Mouse (Mus musculus): Measurements from ENCODE around the gene Rpl32. TPM values are rescaled to one million over a fixed set of nuclear protein-coding genes. Genes with fewer than 3 reads are reported as not detected.

Gene Rpl32
- polyA plus RNA-seq, 1 experiment from 2014 or later = 1,065 TPM

DNA sequence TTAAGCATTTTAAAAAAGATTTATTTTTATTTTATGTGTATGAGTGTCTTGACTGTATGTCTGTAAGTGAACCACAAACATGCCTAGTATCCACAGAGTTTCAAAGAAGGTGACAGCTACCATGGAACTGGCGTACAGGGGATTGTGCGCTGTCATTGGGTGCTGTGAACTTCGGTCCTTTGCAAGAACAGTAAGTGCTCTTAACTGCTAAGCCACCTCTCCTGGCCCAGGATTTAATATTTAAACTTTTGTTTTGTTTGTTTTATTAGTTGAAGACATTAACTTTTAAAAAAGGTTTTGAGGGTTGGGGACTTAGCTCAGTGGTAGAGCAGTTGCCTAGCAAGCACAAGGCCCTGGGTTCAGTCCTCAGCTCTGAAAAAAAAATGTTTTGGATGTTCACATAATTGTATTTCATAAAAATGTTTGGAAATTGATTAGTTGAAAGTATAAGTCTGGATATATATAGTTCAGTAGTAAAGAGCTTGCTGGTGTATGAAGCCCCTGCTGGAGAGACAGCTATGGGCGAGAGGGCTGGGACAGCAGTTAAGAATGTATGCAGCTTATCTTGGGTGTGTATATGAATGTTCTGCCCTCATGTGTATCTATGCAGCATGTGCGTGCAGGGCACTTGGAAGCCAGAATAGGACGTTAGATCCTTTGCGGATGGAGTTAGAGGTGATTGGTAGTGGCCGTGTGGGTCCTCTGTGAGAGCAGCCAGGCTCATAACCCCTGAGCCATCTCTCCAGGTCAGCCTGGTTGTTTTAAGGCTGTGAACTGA, 12.9 kb upstream of the Rpl32 start:
- Histone ChIP-seq H3K4me1 (ENCODE audit: control insufficient read depth, insufficient read depth, low read length) (no peaks in the 10 kb centered on the region), H3K4me2 (ENCODE audit: low read depth, low read length) (no peak overlapping the region), H3K36me3 (ENCODE audit: control insufficient read depth, insufficient read depth, low read length) (no peaks in the 10 kb centered on the region), H3K4me3 (ENCODE audit: low read depth, low read length) (no peak overlapping the region), H3K27me3 (ENCODE audit: control insufficient read depth, insufficient read depth, low read length) (no peaks in the 10 kb centered on the region), H3K9me3 (ENCODE audit: control insufficient read depth, low read length) (no peaks in the 10 kb centered on the region), H3K9ac (replicated peaks; ENCODE audit: low read depth, low read length) (no peak overlapping the region), H3K27ac (ENCODE audit: low read depth, low read length) (no peak overlapping the region)
- 87% methylated on average over 8 of the region's 8 CpGs for WGBS
- ATAC-seq (ENCODE audit: low read depth) = no peak

DNA sequence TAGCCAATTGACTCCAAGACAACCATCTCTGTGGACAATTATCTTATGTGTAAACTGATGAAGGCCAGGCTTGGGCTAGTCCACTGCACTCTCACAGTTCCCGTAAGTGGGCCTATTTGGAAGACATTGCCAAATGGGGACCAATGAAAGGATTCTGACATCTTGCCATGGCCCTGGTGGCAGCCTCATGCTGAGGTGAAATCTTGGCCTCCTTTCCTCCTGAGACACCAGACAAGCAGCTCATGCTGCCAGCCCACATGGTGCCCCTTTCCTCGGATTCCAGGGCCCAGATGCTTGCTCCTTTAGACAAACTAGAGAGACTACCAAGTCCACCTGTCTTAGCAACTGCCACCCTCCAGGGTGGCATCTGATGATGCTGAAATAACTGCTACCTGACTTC, 9.6 kb upstream of the Rpl32 start:
- H3K36me3 ChIP-seq (ENCODE audit: control insufficient read depth, insufficient read depth, low read length) = no peaks in the 10 kb centered on the region
- H3K4me1 ChIP-seq (ENCODE audit: control insufficient read depth, insufficient read depth, low read length) = no peaks in the 10 kb centered on the region
- ATAC-seq (ENCODE audit: low read depth) = no peak
- no peak overlapping the region for H3K9ac ChIP-seq (replicated peaks; ENCODE audit: low read depth, low read length)
- no peak overlapping the region for H3K4me3 ChIP-seq (ENCODE audit: low read depth, low read length)
- H3K27me3 ChIP-seq (ENCODE audit: control insufficient read depth, insufficient read depth, low read length) = no peaks in the 10 kb centered on the region
- 78% methylated on average over 2 of the region's 2 CpGs for WGBS
- no peak overlapping the region for H3K4me2 ChIP-seq (ENCODE audit: low read depth, low read length)
- no peak overlapping the region for H3K27ac ChIP-seq (ENCODE audit: low read depth, low read length)
- no peaks in the 10 kb centered on the region for H3K9me3 ChIP-seq (ENCODE audit: control insufficient read depth, low read length)

DNA sequence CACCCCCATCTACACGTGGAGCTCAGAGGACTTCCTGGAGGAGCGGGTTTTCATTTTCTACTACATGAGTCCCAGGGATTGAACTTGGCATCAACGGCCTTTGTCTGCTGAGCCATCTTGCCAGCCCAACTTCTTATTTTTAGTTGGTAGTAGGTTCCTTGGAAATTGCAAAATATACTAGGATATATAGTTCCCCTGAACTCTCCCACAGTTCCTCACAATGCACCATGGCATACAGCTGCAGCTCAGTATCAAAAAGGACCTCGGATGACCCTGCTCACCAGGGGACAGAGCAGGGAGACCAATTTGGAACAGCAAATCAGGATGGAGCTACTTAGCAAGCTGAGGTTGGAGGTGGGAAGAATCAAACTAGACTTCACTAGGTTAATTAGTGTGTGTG, 6.5 kb upstream of the Rpl32 start:
- Histone ChIP-seq H3K27ac (ENCODE audit: low read depth, low read length) (no peak overlapping the region), H3K27me3 (ENCODE audit: control insufficient read depth, insufficient read depth, low read length) (no peaks in the 10 kb centered on the region), H3K4me3 (ENCODE audit: low read depth, low read length) (no peak overlapping the region), H3K9me3 (ENCODE audit: control insufficient read depth, low read length) (no peaks in the 10 kb centered on the region), H3K4me2 (ENCODE audit: low read depth, low read length) (no peak overlapping the region), H3K4me1 (ENCODE audit: control insufficient read depth, insufficient read depth, low read length) (no peaks in the 10 kb centered on the region), H3K9ac (replicated peaks; ENCODE audit: low read depth, low read length) (no peak overlapping the region), H3K36me3 (ENCODE audit: control insufficient read depth, insufficient read depth, low read length) (no peaks in the 10 kb centered on the region)
- WGBS = 76% methylated on average over 4 of the region's 4 CpGs
- no peak for ATAC-seq (ENCODE audit: low read depth)

DNA sequence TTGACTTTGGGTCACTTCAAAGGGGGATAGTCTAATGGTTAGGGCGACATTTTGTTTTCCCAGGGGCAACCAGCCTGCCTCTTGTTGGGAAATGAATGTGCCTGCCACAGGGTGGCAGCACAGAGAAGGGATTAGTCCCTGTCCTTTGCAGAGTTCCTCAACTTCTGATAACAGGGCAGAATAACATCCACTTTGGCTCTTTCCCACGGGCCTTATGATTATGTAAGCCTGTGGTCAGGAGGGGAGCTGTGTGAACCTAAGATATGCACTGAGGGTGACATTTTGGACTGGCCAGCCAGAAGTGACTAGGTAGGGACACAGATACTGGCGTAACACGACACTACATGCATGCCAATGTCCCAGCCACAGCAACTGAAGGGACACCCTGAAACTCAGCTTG, 5.6 kb upstream of the Rpl32 start:
- 39% methylated on average over 4 of the region's 4 CpGs for WGBS
- Histone ChIP-seq H3K4me1 (ENCODE audit: control insufficient read depth, insufficient read depth, low read length) (no peaks in the 10 kb centered on the region), H3K27me3 (ENCODE audit: control insufficient read depth, insufficient read depth, low read length) (no peaks in the 10 kb centered on the region), H3K9ac (replicated peaks; ENCODE audit: low read depth, low read length) (no peak overlapping the region), H3K9me3 (ENCODE audit: control insufficient read depth, low read length) (no peaks in the 10 kb centered on the region), H3K36me3 (ENCODE audit: control insufficient read depth, insufficient read depth, low read length) (no peaks in the 10 kb centered on the region), H3K4me3 (ENCODE audit: low read depth, low read length) (no peak overlapping the region), H3K27ac (ENCODE audit: low read depth, low read length) (no peak overlapping the region), H3K4me2 (ENCODE audit: low read depth, low read length) (no peak overlapping the region)
- no peak for ATAC-seq (ENCODE audit: low read depth)

DNA sequence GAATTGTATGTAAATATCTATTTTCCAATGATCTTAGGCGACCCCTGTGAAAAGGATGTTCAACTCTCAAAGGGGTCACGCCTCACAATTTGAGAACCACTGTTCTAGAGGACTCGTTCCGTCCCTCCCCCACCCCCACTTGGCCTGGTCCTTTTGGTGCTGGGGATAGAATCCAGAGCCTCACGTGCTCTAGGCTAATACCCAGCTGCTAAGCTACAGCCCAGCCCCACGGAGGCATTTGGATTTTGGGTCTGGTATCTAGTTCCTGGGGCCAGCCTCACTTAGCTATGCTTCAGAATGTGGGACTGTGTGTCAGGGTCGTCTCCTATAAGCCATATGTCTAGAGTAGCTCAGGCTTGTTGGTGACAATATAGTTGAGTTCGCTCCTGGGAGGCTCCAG, 3.1 kb upstream of the Rpl32 start:
- no peak overlapping the region for H3K9ac ChIP-seq (replicated peaks; ENCODE audit: low read depth, low read length)
- no peak overlapping the region for H3K27ac ChIP-seq (ENCODE audit: low read depth, low read length)
- peaks cover 9% of the 10 kb centered on the region for H3K4me1 ChIP-seq (ENCODE audit: control insufficient read depth, insufficient read depth, low read length)
- H3K4me2 ChIP-seq (ENCODE audit: low read depth, low read length) = no peak overlapping the region
- H3K27me3 ChIP-seq (ENCODE audit: control insufficient read depth, insufficient read depth, low read length) = no peaks in the 10 kb centered on the region
- no peak overlapping the region for H3K4me3 ChIP-seq (ENCODE audit: low read depth, low read length)
- no peaks in the 10 kb centered on the region for H3K9me3 ChIP-seq (ENCODE audit: control insufficient read depth, low read length)
- 78% methylated on average over 8 of the region's 8 CpGs for WGBS
- ATAC-seq (ENCODE audit: low read depth) = no peak
- H3K36me3 ChIP-seq (ENCODE audit: control insufficient read depth, insufficient read depth, low read length) = peaks cover 6% of the 10 kb centered on the region

DNA sequence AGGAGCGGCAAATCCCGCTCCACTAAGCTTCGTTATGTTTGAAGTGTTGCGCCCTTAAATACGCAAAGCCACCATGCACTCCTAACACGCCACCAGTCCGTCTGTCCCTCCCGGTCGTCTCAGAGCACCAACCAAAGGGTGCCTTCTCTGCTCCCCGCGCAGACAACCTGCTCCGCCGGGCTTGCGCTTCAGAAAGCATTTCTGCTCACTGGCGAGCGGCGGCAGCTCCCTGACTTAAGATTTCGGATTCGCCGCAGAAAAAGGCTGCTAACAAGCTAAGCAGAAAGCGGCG, 405 bp downstream of the Rpl32 start:
- peak; percentile 19; the same call in 1 of the 2 replicates for ATAC-seq (ENCODE audit: low read depth)
- peak overlapping the region; percentile 97 for H3K4me3 ChIP-seq (ENCODE audit: low read depth, low read length)
- H3K27ac ChIP-seq (ENCODE audit: low read depth, low read length) = peak overlapping the region; percentile 89
- H3K4me1 ChIP-seq (ENCODE audit: control insufficient read depth, insufficient read depth, low read length) = peaks cover 16% of the 10 kb centered on the region
- no peaks in the 10 kb centered on the region for H3K27me3 ChIP-seq (ENCODE audit: control insufficient read depth, insufficient read depth, low read length)
- peak overlapping the region; percentile 78 for H3K4me2 ChIP-seq (ENCODE audit: low read depth, low read length)
- under 1% methylated on average over 22 of the region's 22 CpGs for WGBS
- no peaks in the 10 kb centered on the region for H3K9me3 ChIP-seq (ENCODE audit: control insufficient read depth, low read length)
- H3K36me3 ChIP-seq (ENCODE audit: control insufficient read depth, insufficient read depth, low read length) = peaks cover 40% of the 10 kb centered on the region
- H3K9ac ChIP-seq (replicated peaks; ENCODE audit: low read depth, low read length) = peak overlapping the region; percentile 92

DNA sequence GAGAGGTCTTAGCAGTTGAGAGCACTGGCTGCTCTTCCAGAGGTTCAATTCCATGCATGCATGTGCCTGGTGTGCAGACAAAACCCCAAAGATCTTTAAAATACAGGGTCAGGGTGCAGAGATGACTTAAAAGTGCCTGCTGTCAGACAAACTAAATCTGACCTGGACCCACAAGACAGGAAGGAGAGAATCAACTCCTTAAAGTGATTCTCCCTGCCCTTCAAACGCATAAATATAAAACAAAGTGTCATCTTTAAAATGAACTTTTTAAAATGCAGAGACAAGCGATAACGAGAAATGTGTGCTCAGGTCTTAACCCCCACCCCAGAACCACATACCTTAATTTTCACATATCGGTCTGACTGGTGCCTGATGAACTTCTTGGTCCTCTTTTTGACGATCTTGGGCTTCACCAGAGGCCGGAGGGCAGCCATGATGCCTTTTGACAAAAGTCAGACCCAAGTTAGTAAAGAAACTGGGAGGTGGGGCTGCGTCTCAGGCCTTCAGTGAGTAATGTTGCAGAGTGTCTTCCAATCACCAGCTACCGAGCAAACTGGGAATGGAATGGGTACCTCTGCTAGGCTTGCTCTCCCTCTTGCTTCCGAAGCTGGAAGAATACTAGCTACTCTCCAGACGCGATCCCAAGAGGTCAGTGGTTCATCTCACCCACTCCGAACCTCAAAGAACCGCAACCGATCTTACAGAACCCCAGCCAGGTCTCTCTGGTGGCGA, 917 bp downstream of the Rpl32 start:
- no peaks in the 10 kb centered on the region for H3K9me3 ChIP-seq (ENCODE audit: control insufficient read depth, low read length)
- peak overlapping the region; percentile 97 for H3K4me3 ChIP-seq (ENCODE audit: low read depth, low read length)
- H3K9ac ChIP-seq (replicated peaks; ENCODE audit: low read depth, low read length) = peak overlapping the region; percentile 92
- 5% methylated on average over 15 of the region's 15 CpGs for WGBS
- no peaks in the 10 kb centered on the region for H3K27me3 ChIP-seq (ENCODE audit: control insufficient read depth, insufficient read depth, low read length)
- ATAC-seq (ENCODE audit: low read depth) = no peak
- H3K4me1 ChIP-seq (ENCODE audit: control insufficient read depth, insufficient read depth, low read length) = peaks cover 16% of the 10 kb centered on the region
- H3K27ac ChIP-seq (ENCODE audit: low read depth, low read length) = peak overlapping the region; percentile 89
- peaks cover 44% of the 10 kb centered on the region for H3K36me3 ChIP-seq (ENCODE audit: control insufficient read depth, insufficient read depth, low read length)
- H3K4me2 ChIP-seq (ENCODE audit: low read depth, low read length) = peak overlapping the region; percentile 78

DNA sequence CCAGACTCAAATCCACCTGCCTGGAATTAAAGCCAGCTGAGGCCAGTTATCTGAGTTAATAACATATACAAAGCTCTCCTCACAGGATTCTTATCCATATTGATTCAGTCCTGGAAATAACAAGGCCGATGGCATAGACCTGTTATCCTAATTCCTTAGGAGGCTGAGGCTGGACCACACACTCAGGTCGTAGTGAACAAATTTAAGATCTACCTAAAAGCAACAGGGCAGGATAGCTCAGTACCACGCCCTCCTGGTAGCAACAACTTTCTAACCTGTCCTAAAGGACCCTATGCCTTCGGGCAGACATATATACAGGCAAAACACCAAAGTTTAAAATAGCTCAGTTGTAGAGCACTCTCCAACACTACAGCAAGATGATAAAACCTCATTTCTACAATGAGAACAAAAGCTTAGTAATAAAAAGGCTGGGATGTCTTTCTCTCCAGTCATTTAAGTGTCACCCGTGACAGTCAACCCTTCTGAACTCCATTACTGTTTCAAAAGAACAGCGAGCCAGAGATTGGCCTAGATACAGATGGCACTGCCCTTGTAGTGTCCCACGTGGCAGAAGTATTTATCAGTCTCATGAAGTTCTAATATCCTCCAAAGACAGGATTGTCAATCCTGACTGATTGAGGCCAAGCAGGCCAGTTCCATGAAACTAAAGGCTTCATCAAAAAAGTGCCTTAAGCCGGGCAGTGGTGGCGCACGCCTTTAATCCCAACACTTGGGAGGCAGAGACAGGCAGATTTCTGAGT, 3.9 kb downstream of the Rpl32 start:
- no peak overlapping the region for H3K4me2 ChIP-seq (ENCODE audit: low read depth, low read length)
- peaks cover 16% of the 10 kb centered on the region for H3K4me1 ChIP-seq (ENCODE audit: control insufficient read depth, insufficient read depth, low read length)
- 57% methylated on average over 10 of the region's 10 CpGs for WGBS
- no peak overlapping the region for H3K4me3 ChIP-seq (ENCODE audit: low read depth, low read length)
- ATAC-seq (ENCODE audit: low read depth) = no peak
- no peak overlapping the region for H3K27ac ChIP-seq (ENCODE audit: low read depth, low read length)
- H3K36me3 ChIP-seq (ENCODE audit: control insufficient read depth, insufficient read depth, low read length) = peaks cover 69% of the 10 kb centered on the region
- no peak overlapping the region for H3K9ac ChIP-seq (replicated peaks; ENCODE audit: low read depth, low read length)
- H3K27me3 ChIP-seq (ENCODE audit: control insufficient read depth, insufficient read depth, low read length) = no peaks in the 10 kb centered on the region
- no peaks in the 10 kb centered on the region for H3K9me3 ChIP-seq (ENCODE audit: control insufficient read depth, low read length)

Measured in neural tube, embryonic 14.5 days (tissue).